Mouse (Mus musculus): Measurements from ENCODE around the gene Gm10277.

DNA sequence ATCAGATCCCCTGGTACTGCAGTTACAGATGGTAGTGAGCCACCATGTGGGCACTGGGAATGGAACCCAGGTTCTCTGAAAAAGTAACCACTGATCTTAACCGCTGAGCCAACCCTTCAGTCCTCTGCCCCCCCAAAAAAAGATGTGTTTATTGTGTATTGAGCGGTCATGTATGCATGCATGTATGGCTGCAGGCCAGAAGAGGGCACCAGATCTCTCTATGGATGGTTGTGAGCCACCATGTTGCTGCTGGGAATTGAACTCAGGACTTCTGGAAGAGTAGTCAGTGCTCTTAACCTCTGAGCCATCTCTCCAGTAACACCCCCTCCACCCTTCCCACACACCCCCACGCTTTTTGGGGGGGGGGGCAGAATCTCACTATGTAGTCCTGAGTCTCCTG lies 47.6 kb upstream of the Gm10277 start:
- no peak for TF ChIP-seq CTCF (IDR thresholded peaks at IDR 0.05; ENCODE audit: control insufficient read depth, insufficient read depth, insufficient read length)
- TF ChIP-seq USF1 (IDR thresholded peaks at IDR 0.05; ENCODE audit: low read depth), result no peak
- TF ChIP-seq MAX (IDR thresholded peaks at IDR 0.05), result no peak
- no peak for TF ChIP-seq FOSL1 (IDR thresholded peaks at IDR 0.05; ENCODE audit: insufficient read depth, low read length, poor library complexity, severe bottlenecking)
- TF ChIP-seq CEBPB (IDR thresholded peaks at IDR 0.05; ENCODE audit: low read depth), result no peak
